ENCODE assay signal across 29 mouse cellular contexts in the genomic region with DNA sequence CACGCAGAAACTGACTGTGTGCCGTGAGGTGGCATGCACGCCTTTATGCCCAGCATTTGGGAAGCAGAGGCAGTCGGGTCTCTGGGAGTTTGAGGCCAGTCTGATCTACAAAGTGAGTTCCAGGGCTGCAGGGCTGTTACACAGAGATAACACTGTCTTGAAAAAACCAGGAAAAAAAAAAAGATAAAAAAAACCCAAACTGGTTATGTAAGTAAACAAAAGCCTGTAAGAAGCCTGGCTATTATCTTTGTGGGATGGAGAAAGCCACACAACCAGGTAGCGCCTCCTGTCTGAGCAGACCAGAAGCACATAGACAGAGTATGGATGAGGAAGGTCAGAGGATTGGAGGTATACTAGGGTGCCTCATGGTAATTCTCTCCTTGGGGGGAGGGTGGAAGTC. TPM values are rescaled to one million over a fixed set of nuclear protein-coding genes. Genes with fewer than 3 reads are reported as not detected.
DNase-seq lines count a peak whose midpoint lies in the region; ATAC-seq lines count a peak whose summit lies in the region.
"Had no signal": no experiment of that assay in that cellular context is flagged by ENCODE, and none has a peak within 500 bp of the region (broad histone marks: within the 10 kb centered on the region; RNA-seq: fewer than 3 reads in every experiment).

No protein-coding gene starts in this region.

- H3K27me3 ChIP-seq in heart, embryonic 12.5 days (replicated peaks) = no peaks in the 10 kb centered on the region
- no peaks in the 10 kb centered on the region for H3K27me3 ChIP-seq in liver, embryonic 13.5 days
- H3K27me3 ChIP-seq in forebrain, embryonic 16.5 days (replicated peaks; ENCODE audit: control insufficient read depth, insufficient read depth, low read length) = no peaks in the 10 kb centered on the region
- H3K27me3 ChIP-seq in hindbrain, embryonic 16.5 days (replicated peaks; ENCODE audit: control insufficient read depth, insufficient read depth, low read length) = no peaks in the 10 kb centered on the region
- H3K27me3 ChIP-seq: embryonic facial prominence, embryonic 15.5 days; forebrain, embryonic 13.5 days; heart, embryonic 15.5 days; hindbrain, embryonic 13.5 days; neural tube, embryonic 12.5 days had no signal

- H3K4me2 ChIP-seq in heart, embryonic 12.5 days = no peak overlapping the region
- peak overlapping the region; percentile 24; the same call in 1 of the 2 replicates for H3K4me2 ChIP-seq in liver, embryonic 13.5 days
- no peak overlapping the region for H3K4me2 ChIP-seq in forebrain, embryonic 16.5 days (ENCODE audit: low read length)
- no peak overlapping the region for H3K4me2 ChIP-seq in hindbrain, embryonic 16.5 days (ENCODE audit: low read length)
- H3K4me2 ChIP-seq: embryonic facial prominence, embryonic 15.5 days; forebrain, embryonic 13.5 days; heart, embryonic 15.5 days; hindbrain, embryonic 13.5 days; neural tube, embryonic 12.5 days had no signal

- no peaks in the 10 kb centered on the region for H3K9me3 ChIP-seq in heart, embryonic 12.5 days (replicated peaks)
- no peaks in the 10 kb centered on the region for H3K9me3 ChIP-seq in liver, embryonic 13.5 days (replicated peaks)
- H3K9me3 ChIP-seq in forebrain, embryonic 16.5 days (ENCODE audit: control insufficient read depth, low read length) = no peaks in the 10 kb centered on the region
- no peaks in the 10 kb centered on the region for H3K9me3 ChIP-seq in hindbrain, embryonic 16.5 days (ENCODE audit: control insufficient read depth, low read length)
- H3K9me3 ChIP-seq: embryonic facial prominence, embryonic 10.5 days; embryonic facial prominence, embryonic 15.5 days; forebrain, embryonic 13.5 days; G1E; heart, embryonic 15.5 days; hindbrain, embryonic 13.5 days; midbrain, embryonic 10.5 days; neural tube, embryonic 12.5 days had no signal

- H3K4me3 ChIP-seq in heart, embryonic 12.5 days = no peak overlapping the region
- no peak overlapping the region for H3K4me3 ChIP-seq in liver, embryonic 13.5 days (replicated peaks)
- no peak overlapping the region for H3K4me3 ChIP-seq in forebrain, embryonic 16.5 days (replicated peaks; ENCODE audit: low read length)
- H3K4me3 ChIP-seq in hindbrain, embryonic 16.5 days (ENCODE audit: low read length) = no peak overlapping the region
- H3K4me3 ChIP-seq: embryonic facial prominence, embryonic 10.5 days; embryonic facial prominence, embryonic 15.5 days; forebrain, embryonic 13.5 days; gastrocnemius, adult 2 months; heart, adult 2 months; heart, embryonic 15.5 days; hindbrain, embryonic 13.5 days; midbrain, embryonic 10.5 days; neural tube, embryonic 12.5 days had no signal

- H3K36me3 ChIP-seq in heart, embryonic 12.5 days = peaks cover 92% of the 10 kb centered on the region
- peaks cover 90% of the 10 kb centered on the region for H3K36me3 ChIP-seq in liver, embryonic 13.5 days
- H3K36me3 ChIP-seq in forebrain, embryonic 16.5 days (ENCODE audit: control insufficient read depth, insufficient read depth) = peaks cover 44% of the 10 kb centered on the region
- H3K36me3 ChIP-seq in hindbrain, embryonic 16.5 days (ENCODE audit: control insufficient read depth, insufficient read depth, low read length) = peaks cover 55% of the 10 kb centered on the region

- no peak overlapping the region; the same call in 1 of the 2 replicates for H3K27ac ChIP-seq in heart, embryonic 12.5 days (ENCODE audit: poor library complexity, severe bottlenecking)
- H3K27ac ChIP-seq in liver, embryonic 13.5 days = peak overlapping the region; percentile 75
- H3K27ac ChIP-seq in forebrain, embryonic 16.5 days (ENCODE audit: low read length) = no peak overlapping the region
- H3K27ac ChIP-seq in hindbrain, embryonic 16.5 days (ENCODE audit: low read depth, low read length) = no peak overlapping the region
- H3K27ac ChIP-seq: embryonic facial prominence, embryonic 10.5 days; embryonic facial prominence, embryonic 15.5 days; forebrain, embryonic 13.5 days; gastrocnemius, adult 2 months; heart, adult 2 months; heart, embryonic 15.5 days; hindbrain, embryonic 13.5 days; midbrain, embryonic 10.5 days; neural tube, embryonic 12.5 days had no signal

- H3K4me1 ChIP-seq in heart, embryonic 12.5 days (replicated peaks) = no peaks in the 10 kb centered on the region
- H3K4me1 ChIP-seq in liver, embryonic 13.5 days (replicated peaks) = peaks cover 46% of the 10 kb centered on the region
- no peaks in the 10 kb centered on the region for H3K4me1 ChIP-seq in forebrain, embryonic 16.5 days (replicated peaks; ENCODE audit: control insufficient read depth, insufficient read depth, low read length)
- no peaks in the 10 kb centered on the region for H3K4me1 ChIP-seq in hindbrain, embryonic 16.5 days (ENCODE audit: control insufficient read depth, insufficient read depth, low read depth, low read length)
- H3K4me1 ChIP-seq: embryonic facial prominence, embryonic 10.5 days; embryonic facial prominence, embryonic 15.5 days; forebrain, embryonic 13.5 days; heart, embryonic 15.5 days; hindbrain, embryonic 13.5 days; midbrain, embryonic 10.5 days; neural tube, embryonic 12.5 days had no signal

- intact Hi-C loops in heart, postnatal 36 days (cut with DNase I) = no loop called here

- H3K9ac ChIP-seq in heart, embryonic 12.5 days = no peak overlapping the region
- H3K9ac ChIP-seq in liver, embryonic 13.5 days = peak overlapping the region; percentile 17; the same call in 1 of the 2 replicates
- H3K9ac ChIP-seq in forebrain, embryonic 16.5 days (replicated peaks; ENCODE audit: low read depth, low read length) = no peak overlapping the region
- H3K9ac ChIP-seq in hindbrain, embryonic 16.5 days (ENCODE audit: low read depth, low read length) = no peak overlapping the region
- H3K9ac ChIP-seq: embryonic facial prominence, embryonic 15.5 days; forebrain, embryonic 13.5 days; heart, embryonic 15.5 days; hindbrain, embryonic 13.5 days; neural tube, embryonic 12.5 days had no signal

- no peak for DNase-seq in heart, postnatal 36 days
- DNase-seq in liver, embryonic 13.5 days = peak; percentile 40
- no peak for DNase-seq in frontal cortex, postnatal 10 days (ENCODE audit: low spot score in 2 of 2)
- DNase-seq: adrenal gland, postnatal 25 days; cerebellum, adult 2 months; cerebellum, postnatal 14 days; gastrocnemius, adult 2 months; gastrocnemius, postnatal 36 days; heart, adult 2 months; heart, postnatal 4 days; kidney, adult 9 months; kidney, postnatal 10 days; layer of hippocampus, postnatal 36 days; lung, postnatal 36 days; right cerebral cortex, adult 18-20 months had no signal

- WGBS in heart, embryonic 12.5 days = 81% methylated on average over 5 of the region's 5 CpGs
- 46% methylated on average over 5 of the region's 5 CpGs for WGBS in liver, embryonic 13.5 days (ENCODE audit: insufficient replicate concordance)
- 94% methylated on average over 5 of the region's 5 CpGs for WGBS in forebrain, embryonic 16.5 days
- 96% methylated on average over 5 of the region's 5 CpGs for WGBS in hindbrain, embryonic 16.5 days

- peak; percentile 78 for ATAC-seq in heart, embryonic 12.5 days (ENCODE audit: insufficient number of reproducible peaks, low FRiP score)
- ATAC-seq in common myeloid progenitor, adult 5-6 weeks (replicated peaks; ENCODE audit: low read depth, poor library complexity, severe bottlenecking) = peak; percentile 57; the same call in 1 of the 2 replicates
- ATAC-seq in liver, embryonic 13.5 days (ENCODE audit: low read depth) = peak; percentile 60
- peak; percentile 80 for ATAC-seq in megakaryocyte progenitor cell, adult 5-6 weeks (replicated peaks; ENCODE audit: poor library complexity)
- ATAC-seq in forebrain, embryonic 16.5 days = no peak
- ATAC-seq in hindbrain, embryonic 16.5 days = no peak
- ATAC-seq: forebrain, embryonic 13.5 days; midbrain, embryonic 16.5 days had no signal

RNA-seq across cellular contexts. Expression of a gene that starts 12.5 kb away (rescaled TPM):
- 140 and 151 TPM in 2 replicates for polyA plus RNA-seq in heart, embryonic 12.5 days (2016; fragmentation: Nextera tagmentation; extraction: Ambion mirVana)
- 10 to 100 TPM; 59.5 to 61.1 TPM for total RNA-seq in heart, postnatal 36 days (2021)
- 188 and 253 TPM in 2 replicates for total RNA-seq in common myeloid progenitor, adult 5-6 weeks (2017)
- 164 and 177 TPM in 2 replicates for polyA plus RNA-seq in liver, embryonic 13.5 days (2015; fragmentation: Nextera tagmentation; extraction: Ambion mirVana)
- 164 and 217 TPM in 2 replicates for total RNA-seq in megakaryocyte progenitor cell, adult 5-6 weeks (2015)
- 218 and 231 TPM in 2 replicates for total RNA-seq in megakaryocyte progenitor cell, adult 5-6 weeks (2017)
- polyA plus RNA-seq in forebrain, embryonic 16.5 days (2015; fragmentation: Nextera tagmentation; extraction: Ambion mirVana) = 190 and 196 TPM in 2 replicates
- 164 and 169 TPM in 2 replicates for polyA plus RNA-seq in hindbrain, embryonic 16.5 days (2015; fragmentation: Nextera tagmentation; extraction: Ambion mirVana)

RNA-seq across cellular contexts. Expression of a gene that starts 12.7 kb away (rescaled TPM):
- polyA plus RNA-seq in heart, embryonic 12.5 days (2016; fragmentation: Nextera tagmentation; extraction: Ambion mirVana) = 71.8 and 78.5 TPM in 2 replicates
- total RNA-seq in heart, postnatal 36 days (2021) = 10 to 100 TPM; 39.3 to 45.7 TPM
- 164 and 249 TPM in 2 replicates for total RNA-seq in common myeloid progenitor, adult 5-6 weeks (2017)
- 69.5 and 90.7 TPM in 2 replicates for polyA plus RNA-seq in liver, embryonic 13.5 days (2015; fragmentation: Nextera tagmentation; extraction: Ambion mirVana)
- 61.3 and 66.9 TPM in 2 replicates for total RNA-seq in megakaryocyte progenitor cell, adult 5-6 weeks (2015)
- total RNA-seq in megakaryocyte progenitor cell, adult 5-6 weeks (2017) = 152 and 264 TPM in 2 replicates
- 93.1 and 96.3 TPM in 2 replicates for polyA plus RNA-seq in forebrain, embryonic 16.5 days (2015; fragmentation: Nextera tagmentation; extraction: Ambion mirVana)
- polyA plus RNA-seq in hindbrain, embryonic 16.5 days (2015; fragmentation: Nextera tagmentation; extraction: Ambion mirVana) = 90.9 and 98.7 TPM in 2 replicates

RNA-seq across cellular contexts. Expression of a gene that starts 14.2 kb away (rescaled TPM):
- polyA plus RNA-seq in heart, embryonic 12.5 days (2016; fragmentation: Nextera tagmentation; extraction: Ambion mirVana) = 13.1 and 14.1 TPM in 2 replicates
- total RNA-seq in heart, postnatal 36 days (2021) = 10 to 100 TPM; 28.5 to 42.2 TPM
- 15.1 and 15.3 TPM in 2 replicates for total RNA-seq in common myeloid progenitor, adult 5-6 weeks (2017)
- polyA plus RNA-seq in liver, embryonic 13.5 days (2015; fragmentation: Nextera tagmentation; extraction: Ambion mirVana) = 8.6 and 9.4 TPM in 2 replicates
- total RNA-seq in megakaryocyte progenitor cell, adult 5-6 weeks (2015) = 7.3 and 7.7 TPM in 2 replicates
- 12.0 and 14.3 TPM in 2 replicates for total RNA-seq in megakaryocyte progenitor cell, adult 5-6 weeks (2017)
- polyA plus RNA-seq in forebrain, embryonic 16.5 days (2015; fragmentation: Nextera tagmentation; extraction: Ambion mirVana) = 24.7 and 25.8 TPM in 2 replicates
- 19.6 and 22.4 TPM in 2 replicates for polyA plus RNA-seq in hindbrain, embryonic 16.5 days (2015; fragmentation: Nextera tagmentation; extraction: Ambion mirVana)

RNA-seq across cellular contexts. Expression of a gene that starts 14.3 kb away (rescaled TPM):
- 31.4 and 31.9 TPM in 2 replicates for polyA plus RNA-seq in heart, embryonic 12.5 days (2016; fragmentation: Nextera tagmentation; extraction: Ambion mirVana)
- 10 to 100 TPM; 11.4 to 11.7 TPM for total RNA-seq in heart, postnatal 36 days (2021)
- 38.3 and 45.7 TPM in 2 replicates for total RNA-seq in common myeloid progenitor, adult 5-6 weeks (2017)
- polyA plus RNA-seq in liver, embryonic 13.5 days (2015; fragmentation: Nextera tagmentation; extraction: Ambion mirVana) = 32.4 and 34.7 TPM in 2 replicates
- 20.6 and 22.3 TPM in 2 replicates for total RNA-seq in megakaryocyte progenitor cell, adult 5-6 weeks (2015)
- total RNA-seq in megakaryocyte progenitor cell, adult 5-6 weeks (2017) = 37.8 and 43.8 TPM in 2 replicates
- 59.0 TPM in 2 replicates for polyA plus RNA-seq in forebrain, embryonic 16.5 days (2015; fragmentation: Nextera tagmentation; extraction: Ambion mirVana)
- 45.4 and 47.4 TPM in 2 replicates for polyA plus RNA-seq in hindbrain, embryonic 16.5 days (2015; fragmentation: Nextera tagmentation; extraction: Ambion mirVana)

RNA-seq across cellular contexts. Expression of a gene that starts 38.7 kb away (rescaled TPM):
- polyA plus RNA-seq in heart, embryonic 12.5 days (2016; fragmentation: Nextera tagmentation; extraction: Ambion mirVana) = 187 and 192 TPM in 2 replicates
- 10 to 100 TPM; 71.7 to 84.7 TPM for total RNA-seq in heart, postnatal 36 days (2021)
- total RNA-seq in common myeloid progenitor, adult 5-6 weeks (2017) = 144 and 160 TPM in 2 replicates
- 158 and 163 TPM in 2 replicates for polyA plus RNA-seq in liver, embryonic 13.5 days (2015; fragmentation: Nextera tagmentation; extraction: Ambion mirVana)
- total RNA-seq in megakaryocyte progenitor cell, adult 5-6 weeks (2015) = 252 and 253 TPM in 2 replicates
- total RNA-seq in megakaryocyte progenitor cell, adult 5-6 weeks (2017) = 169 and 205 TPM in 2 replicates
- polyA plus RNA-seq in forebrain, embryonic 16.5 days (2015; fragmentation: Nextera tagmentation; extraction: Ambion mirVana) = 62.2 and 63.7 TPM in 2 replicates
- 72.7 and 84.8 TPM in 2 replicates for polyA plus RNA-seq in hindbrain, embryonic 16.5 days (2015; fragmentation: Nextera tagmentation; extraction: Ambion mirVana)

Comparison
In these comparisons a context has a peak if more than half of its experiments do, and no peak if none do; other contexts are left out.
1. ATAC-seq: peak in heart, embryonic 12.5 days (single experiment), common myeloid progenitor, adult 5-6 weeks (single experiment), liver, embryonic 13.5 days (single experiment) and megakaryocyte progenitor cell, adult 5-6 weeks (single experiment); none in forebrain, embryonic 16.5 days (single experiment) and hindbrain, embryonic 16.5 days (single experiment).